Mouse (Mus musculus): ENCODE data around the gene Rbks. TPM values are rescaled to one million over a fixed set of nuclear protein-coding genes. Genes with fewer than 3 reads are reported as not detected.

Gene Rbks
- total and polyA plus RNA-seq, 2 experiments from 2014 or later = 0.90 to 2.3 TPM

DNA sequence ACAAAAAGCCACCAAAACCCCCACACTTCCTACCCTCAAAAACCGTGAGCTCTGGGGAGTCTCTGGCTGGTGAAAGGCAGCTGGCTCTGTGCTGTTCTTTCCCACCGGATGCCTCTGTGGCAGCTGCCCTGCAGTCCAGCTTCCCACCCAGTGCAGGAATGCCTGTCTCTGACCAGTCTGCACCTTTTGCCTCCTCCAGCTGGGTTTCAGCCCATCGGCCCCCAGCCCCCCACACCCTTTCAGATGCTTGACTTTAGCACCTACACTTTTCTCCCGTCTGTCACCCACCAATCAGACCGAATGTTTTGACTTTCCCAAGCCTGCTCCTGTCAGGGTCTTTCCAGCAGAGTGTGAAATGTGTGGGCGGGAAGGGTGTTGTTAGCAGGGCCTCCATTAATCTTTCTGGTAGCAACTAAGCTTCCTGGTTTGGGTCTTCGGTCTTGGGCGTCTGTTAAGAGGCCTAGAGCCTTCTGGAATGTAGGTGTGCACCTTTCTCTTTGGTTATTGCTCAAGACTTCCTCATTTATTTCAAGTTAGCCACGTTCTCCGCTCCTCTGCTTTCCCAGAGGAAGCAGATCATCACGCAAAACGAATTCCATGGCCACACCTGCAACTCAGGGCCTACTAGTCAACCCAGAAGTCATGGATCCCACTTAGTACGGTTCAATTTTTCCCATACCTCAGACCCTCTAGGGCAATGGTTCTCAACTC is 86.9 kb downstream of the Rbks start:
- WGBS = 83% methylated on average over 13 of the region's 13 CpGs
- no peak for ATAC-seq

DNA sequence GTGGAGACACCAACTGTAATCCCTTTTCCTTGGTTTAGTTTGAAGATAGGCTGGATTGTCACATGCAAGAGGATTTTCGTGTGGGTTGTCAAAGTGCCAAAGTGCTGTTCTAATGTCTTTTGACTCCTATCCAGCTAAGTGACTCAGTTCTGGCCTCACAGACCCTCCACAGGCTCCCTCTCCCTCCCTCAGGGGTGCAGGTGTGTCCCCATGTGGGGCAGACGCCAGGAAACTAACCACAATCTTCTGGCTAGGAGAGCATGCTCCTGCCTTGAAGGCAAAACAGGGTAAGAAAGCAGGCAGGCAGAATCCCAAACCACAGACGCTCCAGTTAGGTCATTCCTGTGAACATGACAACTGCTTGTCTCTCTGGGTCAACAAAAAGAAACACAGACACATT is 91.3 kb downstream of the Rbks start:
- H3K36me3 ChIP-seq (ENCODE audit: insufficient read depth) = no peaks in the 10 kb centered on the region
- no peak for TF ChIP-seq CTCF (IDR thresholded peaks at IDR 0.05; ENCODE audit: low read depth)
- 46% methylated on average over 3 of the region's 3 CpGs for WGBS

More for the DNA sequence above, 86.9 kb downstream of the Rbks start:
- Histone ChIP-seq H3K4me3 (ENCODE audit: low read depth, low read length) (no peak overlapping the region), H3K4me2 (ENCODE audit: low read depth) (no peak overlapping the region), H3K9ac (no peak overlapping the region), H3K4me1 (ENCODE audit: insufficient read depth) (peaks cover 6% of the 10 kb centered on the region), H3K9me3 (ENCODE audit: low read length) (no peaks in the 10 kb centered on the region), H3K27ac (ENCODE audit: low read depth, low read length) (no peak overlapping the region), H3K27me3 (ENCODE audit: insufficient read depth, low read length) (no peaks in the 10 kb centered on the region), H3K36me3 (ENCODE audit: insufficient read depth) (no peaks in the 10 kb centered on the region)
- TF ChIP-seq CTCF (IDR thresholded peaks at IDR 0.05; ENCODE audit: low read depth) = no peak
- no peak for DNase-seq

DNA sequence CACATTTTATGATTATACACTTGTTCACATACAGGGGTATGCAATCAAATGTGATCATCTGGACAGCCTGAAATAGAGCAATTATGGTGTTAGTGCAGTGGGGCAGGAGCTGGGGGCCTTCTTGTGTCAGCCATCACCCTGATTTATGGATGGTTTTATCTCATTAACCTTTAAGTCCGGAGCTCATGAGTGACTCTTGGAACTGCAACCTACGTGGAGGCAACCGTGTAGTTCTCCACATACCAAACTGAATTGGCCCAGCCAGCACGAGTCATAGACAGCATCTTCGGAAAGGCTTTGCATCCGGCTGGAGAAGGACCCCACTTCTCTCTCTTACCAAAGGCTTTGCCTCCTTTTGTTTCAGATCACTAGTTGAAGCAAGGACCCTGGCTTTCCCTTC is 93.7 kb downstream of the Rbks start:
- H3K4me3 ChIP-seq (ENCODE audit: low read depth, low read length) = no peak overlapping the region
- no peaks in the 10 kb centered on the region for H3K36me3 ChIP-seq (ENCODE audit: insufficient read depth)
- H3K9me3 ChIP-seq (ENCODE audit: low read length) = no peaks in the 10 kb centered on the region
- WGBS = 89% methylated on average over 6 of the region's 6 CpGs
- ATAC-seq (no peak), DNase-seq (no peak)
- no peaks in the 10 kb centered on the region for H3K27me3 ChIP-seq (ENCODE audit: insufficient read depth, low read length)
- no peak for TF ChIP-seq CTCF (IDR thresholded peaks at IDR 0.05; ENCODE audit: low read depth)
- H3K4me2 ChIP-seq (ENCODE audit: low read depth) = no peak overlapping the region
- H3K27ac ChIP-seq (ENCODE audit: low read depth, low read length) = no peak overlapping the region
- H3K9ac ChIP-seq = no peak overlapping the region
- H3K4me1 ChIP-seq (ENCODE audit: insufficient read depth) = no peaks in the 10 kb centered on the region

More for the DNA sequence above, 91.3 kb downstream of the Rbks start:
- DNase-seq = no peak
- Histone ChIP-seq H3K4me1 (ENCODE audit: insufficient read depth) (no peaks in the 10 kb centered on the region), H3K4me2 (ENCODE audit: low read depth) (no peak overlapping the region), H3K9me3 (ENCODE audit: low read length) (no peaks in the 10 kb centered on the region), H3K9ac (no peak overlapping the region), H3K4me3 (ENCODE audit: low read depth, low read length) (no peak overlapping the region), H3K27me3 (ENCODE audit: insufficient read depth, low read length) (no peaks in the 10 kb centered on the region), H3K27ac (ENCODE audit: low read depth, low read length) (no peak overlapping the region)
- ATAC-seq = no peak

DNA sequence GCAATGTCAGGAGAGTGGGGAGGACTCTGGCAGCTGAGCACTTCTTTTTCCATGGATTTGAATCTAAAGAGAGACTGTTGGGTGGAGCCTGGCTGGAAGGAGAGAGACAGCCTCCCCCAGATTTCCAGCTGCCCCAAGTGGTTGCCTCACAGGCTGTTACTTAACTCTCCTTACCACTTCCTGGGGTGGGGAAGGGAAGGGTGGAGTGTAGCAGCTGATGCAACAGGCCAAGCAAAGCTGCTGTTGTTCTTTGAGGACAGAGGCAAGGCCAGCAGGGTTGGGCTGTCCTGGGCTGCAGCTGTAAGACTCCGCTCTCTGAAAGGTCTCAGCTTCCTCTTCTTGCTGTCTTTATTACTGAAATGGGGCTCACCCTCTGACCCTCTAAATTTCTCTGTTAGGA is 95.0 kb downstream of the Rbks start:
- Histone ChIP-seq H3K4me2 (ENCODE audit: low read depth) (no peak overlapping the region), H3K27ac (ENCODE audit: low read depth, low read length) (no peak overlapping the region), H3K9ac (no peak overlapping the region), H3K9me3 (ENCODE audit: low read length) (no peaks in the 10 kb centered on the region), H3K27me3 (ENCODE audit: insufficient read depth, low read length) (no peaks in the 10 kb centered on the region), H3K4me3 (ENCODE audit: low read depth, low read length) (no peak overlapping the region), H3K4me1 (ENCODE audit: insufficient read depth) (no peaks in the 10 kb centered on the region), H3K36me3 (ENCODE audit: insufficient read depth) (no peaks in the 10 kb centered on the region)
- 86% methylated on average over 1 of the region's 1 CpGs for WGBS
- no peak for ATAC-seq
- no peak for TF ChIP-seq CTCF (IDR thresholded peaks at IDR 0.05; ENCODE audit: low read depth)
- no peak for DNase-seq

DNA sequence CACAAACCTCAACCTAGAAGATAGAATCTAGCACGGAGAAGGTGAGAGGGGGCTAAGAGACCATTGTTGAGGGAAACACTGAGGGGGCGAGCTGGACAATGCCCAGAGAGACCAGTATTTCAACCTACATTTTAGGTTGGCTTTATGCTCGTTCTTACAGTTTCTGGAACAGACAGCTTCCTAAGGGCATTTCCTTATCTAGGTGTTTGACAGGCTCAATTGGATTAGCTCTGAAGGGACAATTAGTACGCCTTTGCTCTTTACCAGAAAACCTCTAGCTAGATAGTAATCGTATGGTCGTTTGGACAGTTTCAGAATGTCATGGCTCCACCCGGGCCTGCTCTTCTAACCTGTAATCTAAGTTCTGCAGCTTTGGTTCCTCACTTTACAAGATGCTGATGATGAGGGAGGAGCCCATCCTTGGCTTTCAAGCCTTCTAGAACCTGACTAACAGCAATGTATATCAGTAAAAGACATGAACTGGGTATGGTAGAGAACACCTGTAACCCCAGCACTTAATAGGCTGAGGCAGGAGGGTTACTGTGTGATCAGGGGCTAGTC is 96.2 kb downstream of the Rbks start:
- H3K4me3 ChIP-seq (ENCODE audit: low read depth, low read length) = no peak overlapping the region
- no peaks in the 10 kb centered on the region for H3K27me3 ChIP-seq (ENCODE audit: insufficient read depth, low read length)
- peaks cover 8% of the 10 kb centered on the region; the same call in 1 of the 2 replicates for H3K4me1 ChIP-seq (ENCODE audit: insufficient read depth)
- ATAC-seq (no peak), DNase-seq (no peak)
- TF ChIP-seq CTCF (IDR thresholded peaks at IDR 0.05; ENCODE audit: low read depth) = no peak
- H3K9me3 ChIP-seq (ENCODE audit: low read length) = no peaks in the 10 kb centered on the region
- H3K9ac ChIP-seq = no peak overlapping the region
- no peak overlapping the region for H3K27ac ChIP-seq (ENCODE audit: low read depth, low read length)
- 89% methylated on average over 7 of the region's 7 CpGs for WGBS
- H3K36me3 ChIP-seq (ENCODE audit: insufficient read depth) = no peaks in the 10 kb centered on the region
- H3K4me2 ChIP-seq (ENCODE audit: low read depth) = no peak overlapping the region

DNA sequence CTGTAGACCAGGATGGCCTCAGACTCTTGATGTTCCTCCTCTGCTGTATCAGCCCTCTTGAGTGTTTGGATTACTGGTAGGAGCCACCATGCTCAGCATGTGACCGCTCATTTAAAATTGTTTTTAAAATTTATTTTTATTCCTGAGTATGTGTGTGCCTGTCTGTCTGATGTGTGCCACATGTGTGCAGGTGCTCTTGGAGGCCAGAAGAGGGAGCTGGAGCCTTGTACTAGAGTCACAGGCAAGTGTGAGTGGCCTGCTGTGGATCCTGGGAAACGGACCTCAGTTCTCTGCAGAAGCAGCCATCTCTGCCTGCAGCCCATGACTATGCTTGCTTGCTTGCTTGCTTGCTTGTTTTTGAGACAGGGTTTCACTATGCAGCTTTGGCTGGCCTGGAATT is 98.3 kb downstream of the Rbks start:
- DNase-seq = no peak
- H3K27ac ChIP-seq (ENCODE audit: low read depth, low read length) = no peak overlapping the region
- H3K9ac ChIP-seq = no peak overlapping the region
- TF ChIP-seq CTCF (IDR thresholded peaks at IDR 0.05; ENCODE audit: low read depth) = peak; percentile 44; the same call in 1 of the 2 replicates
- H3K4me1 ChIP-seq (ENCODE audit: insufficient read depth) = peaks cover 8% of the 10 kb centered on the region; the same call in 1 of the 2 replicates
- ATAC-seq = no peak
- no peaks in the 10 kb centered on the region for H3K27me3 ChIP-seq (ENCODE audit: insufficient read depth, low read length)
- H3K9me3 ChIP-seq (ENCODE audit: low read length) = no peaks in the 10 kb centered on the region
- H3K4me3 ChIP-seq (ENCODE audit: low read depth, low read length) = no peak overlapping the region
- no peaks in the 10 kb centered on the region for H3K36me3 ChIP-seq (ENCODE audit: insufficient read depth)
- no peak overlapping the region for H3K4me2 ChIP-seq (ENCODE audit: low read depth)
- 78% methylated on average over 2 of the region's 2 CpGs for WGBS

DNA sequence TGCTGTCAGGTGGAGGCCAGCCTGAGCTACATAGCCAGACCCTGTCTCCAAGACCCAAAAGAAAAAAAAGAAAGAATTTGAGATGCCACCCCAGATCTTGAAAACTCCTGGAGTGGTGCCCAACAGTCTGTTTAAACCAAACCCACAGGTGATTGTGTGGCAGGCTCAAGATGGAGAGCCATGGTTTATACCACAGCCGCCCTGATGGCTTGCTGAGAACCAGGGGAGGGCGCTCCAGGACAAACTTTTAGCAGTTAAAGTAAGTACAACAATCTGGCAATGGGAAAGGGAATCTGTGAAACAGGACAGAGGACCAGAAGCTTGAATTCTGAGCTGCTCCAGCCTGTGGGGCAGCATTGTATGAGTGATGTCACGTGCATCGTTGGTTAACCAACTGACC is 98.8 kb downstream of the Rbks start:
- peak; percentile 42 for DNase-seq
- Histone ChIP-seq H3K9ac (no peak overlapping the region), H3K4me3 (ENCODE audit: low read depth, low read length) (no peak overlapping the region), H3K9me3 (ENCODE audit: low read length) (no peaks in the 10 kb centered on the region), H3K27me3 (ENCODE audit: insufficient read depth, low read length) (no peaks in the 10 kb centered on the region), H3K4me2 (ENCODE audit: low read depth) (no peak overlapping the region), H3K4me1 (ENCODE audit: insufficient read depth) (peaks cover 8% of the 10 kb centered on the region; the same call in 1 of the 2 replicates), H3K36me3 (ENCODE audit: insufficient read depth) (no peaks in the 10 kb centered on the region), H3K27ac (ENCODE audit: low read depth, low read length) (no peak overlapping the region)
- peak; percentile 45; the same call in 1 of the 2 replicates for TF ChIP-seq CTCF (IDR thresholded peaks at IDR 0.05; ENCODE audit: low read depth)
- 59% methylated on average over 4 of the region's 4 CpGs for WGBS
- no peak for ATAC-seq

Measured in forebrain, postnatal 0 days (tissue).